Mouse (Mus musculus) heart, postnatal 0 days (tissue): Measurements from ENCODE around the gene Aldoart2. TPM values are rescaled to one million over a fixed set of nuclear protein-coding genes. Genes with fewer than 3 reads are reported as not detected.

Experiments
- ATAC-seq: fragments of 200-750 bp; cut with Nextera tagmentation; 2 replicates; pipeline ENCODE4 v1.8.0; 2017; ENCODE audit warnings: low read depth, moderate number of reproducible peaks, moderate library complexity; ENCODE audit not compliant: insufficient read depth
- DNase-seq: peaks from one replicate; pipeline ENCODE4 v3.0.0-alpha.2; 2016; ENCODE audit warnings: low spot score
- H3K27ac ChIP-seq: fragments of 300-500 bp; sonication (generic); 2 replicates; pipeline ENCODE4 v1.5.1; 2014; ENCODE audit warnings: low read depth, mild to moderate bottlenecking
- H3K27me3 ChIP-seq: fragments of 300-500 bp; sonication (generic); 2 replicates; pipeline ENCODE4 v1.6.1; 2014; ENCODE audit warnings: low read length, mixed read lengths; ENCODE audit not compliant: control insufficient read depth, insufficient read depth
- H3K36me3 ChIP-seq: fragments of 300-500 bp; sonication (generic); replicated peaks from 2 replicates; pipeline ENCODE4 v1.6.1; 2014; ENCODE audit warnings: low read length, mixed read lengths; ENCODE audit not compliant: control insufficient read depth, insufficient read depth
- H3K4me1 ChIP-seq: fragments of 300-500 bp; sonication (generic); 2 replicates; pipeline ENCODE4 v1.6.1; 2014; ENCODE audit warnings: antibody characterized with exemption; ENCODE audit not compliant: control insufficient read depth, insufficient read depth
- H3K4me2 ChIP-seq: fragments of 300-500 bp; sonication (generic); 2 replicates; pipeline ENCODE4 v1.6.1; 2014; ENCODE audit warnings: low read depth, mild to moderate bottlenecking, low read length, moderate library complexity
- H3K4me3 ChIP-seq: fragments of 300-500 bp; sonication (generic); 2 replicates; pipeline ENCODE4 v1.5.1; 2014; ENCODE audit warnings: low read depth, low read length
- H3K9ac ChIP-seq: fragments of 300-500 bp; sonication (generic); replicated peaks from 2 replicates; pipeline ENCODE4 v1.6.1; 2014; ENCODE audit warnings: low read depth, low read length, mixed read lengths
- H3K9me3 ChIP-seq: fragments of 300-500 bp; sonication (generic); replicated peaks from 2 replicates; pipeline ENCODE4 v1.6.1; 2016; ENCODE audit warnings: low read length; ENCODE audit not compliant: control insufficient read depth
- CTCF ChIP-seq: IDR thresholded peaks from 2 replicates; pipeline ENCODE4 v1.5.1; 2016; ENCODE audit warnings: antibody characterized with exemption, control low read depth, low read depth
- EP300 ChIP-seq: IDR thresholded peaks from 2 replicates; pipeline ENCODE4 v1.6.1; 2016; ENCODE audit warnings: antibody characterized with exemption, low read depth
- WGBS: fragments of 180-500 bp; shearing (Covaris S2); extraction: QIAGEN DNeasy Blood & Tissue Kit; methylation state at CpG from one replicate; pipeline ENCODE4 v1.1.7; 2014; 5-methylcytosine and 5-hydroxymethylcytosine counted together
- polyA plus RNA-seq: library from polyadenylated mRNA; unstranded; fragments of >200 nt; fragmentation: Nextera tagmentation; extraction: Ambion mirVana; gene quantifications from 2 replicates; pipeline ENCODE4 v1.2.1, GENCODE M21; 2015
- total RNA-seq: library from RNA; depleted of rRNA; stranded (reverse); fragments of >200 nt; gene quantifications from 2 replicates; pipeline ENCODE4 v1.2.3, GENCODE M21; 2014; ENCODE audit warnings: low replicate concordance

Gene Aldoart2
- total and polyA plus RNA-seq, 2 experiments from 2014 or later, result not detected

GRCm38 (mm10) chr12:55560025-55560690 is 4.9 kb upstream of the Aldoart2 start:
- Histone ChIP-seq H3K36me3 (no peaks in the 10 kb centered on the region), H3K4me2 (peak overlapping the region; percentile 71), H3K9me3 (no peaks in the 10 kb centered on the region; the same call in 1 of the 2 replicates), H3K27me3 (no peaks in the 10 kb centered on the region), H3K9ac (peak overlapping the region; percentile 52; the same call in 1 of the 2 replicates), H3K4me3 (peak overlapping the region; percentile 51), H3K4me1 (no peaks in the 10 kb centered on the region), H3K27ac (no peak overlapping the region)
- TF ChIP-seq CTCF, result no peak
- no peak for TF ChIP-seq EP300
- no peak for ATAC-seq
- WGBS, result 10% methylated on average over 19 of the region's 19 CpGs
- DNase-seq, result no peak

GRCm38 (mm10) chr12:55563742-55564141 is 1.3 kb upstream of the Aldoart2 start:
- no peaks in the 10 kb centered on the region for H3K27me3 ChIP-seq
- TF ChIP-seq CTCF, result no peak
- no peak for TF ChIP-seq EP300
- WGBS, result 90% methylated on average over 3 of the region's 3 CpGs

GRCm38 (mm10) chr12:55564187-55564963 is 664 bp upstream of the Aldoart2 start:
- H3K4me2 ChIP-seq, result no peak overlapping the region

More at GRCm38 (mm10) chr12:55563742-55564141, 1.3 kb upstream of the Aldoart2 start:
- Histone ChIP-seq H3K9ac (no peak overlapping the region), H3K4me3 (no peak overlapping the region), H3K36me3 (no peaks in the 10 kb centered on the region), H3K4me1 (no peaks in the 10 kb centered on the region), H3K9me3 (no peaks in the 10 kb centered on the region; the same call in 1 of the 2 replicates), H3K27ac (no peak overlapping the region), H3K4me2 (no peak overlapping the region)
- DNase-seq, result no peak
- no peak for ATAC-seq

GRCm38 (mm10) chr12:55565867-55566266 is 828 bp downstream of the Aldoart2 start:
- no peak for ATAC-seq
- TF ChIP-seq EP300 (no peak), CTCF (no peak)

More at GRCm38 (mm10) chr12:55564187-55564963, 664 bp upstream of the Aldoart2 start:
- ATAC-seq (no peak), DNase-seq (no peak)
- TF ChIP-seq CTCF (no peak), EP300 (no peak)
- H3K27me3 ChIP-seq, result no peaks in the 10 kb centered on the region
- no peak overlapping the region for H3K27ac ChIP-seq
- WGBS, result 82% methylated on average over 9 of the region's 9 CpGs
- no peak overlapping the region for H3K9ac ChIP-seq
- no peaks in the 10 kb centered on the region for H3K4me1 ChIP-seq
- H3K9me3 ChIP-seq, result no peaks in the 10 kb centered on the region; the same call in 1 of the 2 replicates
- H3K4me3 ChIP-seq, result no peak overlapping the region
- no peaks in the 10 kb centered on the region for H3K36me3 ChIP-seq

GRCm38 (mm10) chr12:55566837-55567236 is 1.8 kb downstream of the Aldoart2 start:
- no peak for ATAC-seq
- no peak overlapping the region for H3K4me3 ChIP-seq
- 77% methylated on average over 5 of the region's 5 CpGs for WGBS
- no peak overlapping the region for H3K4me2 ChIP-seq
- no peaks in the 10 kb centered on the region; the same call in 1 of the 2 replicates for H3K9me3 ChIP-seq
- no peak for DNase-seq
- H3K4me1 ChIP-seq, result no peaks in the 10 kb centered on the region
- no peaks in the 10 kb centered on the region for H3K27me3 ChIP-seq
- H3K9ac ChIP-seq, result no peak overlapping the region
- no peaks in the 10 kb centered on the region for H3K36me3 ChIP-seq
- TF ChIP-seq EP300 (no peak), CTCF (no peak)
- no peak overlapping the region for H3K27ac ChIP-seq

More at GRCm38 (mm10) chr12:55565867-55566266, 828 bp downstream of the Aldoart2 start:
- H3K9me3 ChIP-seq, result no peaks in the 10 kb centered on the region; the same call in 1 of the 2 replicates
- no peaks in the 10 kb centered on the region for H3K27me3 ChIP-seq
- no peak overlapping the region for H3K27ac ChIP-seq
- no peaks in the 10 kb centered on the region for H3K4me1 ChIP-seq
- H3K4me2 ChIP-seq, result no peak overlapping the region
- no peaks in the 10 kb centered on the region for H3K36me3 ChIP-seq
- H3K9ac ChIP-seq, result no peak overlapping the region
- H3K4me3 ChIP-seq, result no peak overlapping the region
- WGBS, result 70% methylated on average over 9 of the region's 9 CpGs
- DNase-seq, result no peak
